Mouse (Mus musculus) kidney, embryonic 16.5 days (tissue): ENCODE measurements around the gene Sult4a1. TPM values are rescaled to one million over a fixed set of nuclear protein-coding genes. Genes with fewer than 3 reads are reported as not detected.

Source experiments
- ATAC-seq: fragments of 200-750 bp; cut with Nextera tagmentation; 2 replicates; pipeline ENCODE4 v1.8.0; 2017; ENCODE audit warnings: moderate TSS enrichment; ENCODE audit not compliant: low FRiP score, low TSS enrichment
- H3K27ac ChIP-seq: fragments of 300-500 bp; sonication (generic); 2 replicates; pipeline ENCODE4 v1.5.1; 2014; ENCODE audit warnings: low read length
- H3K27me3 ChIP-seq: fragments of 300-500 bp; sonication (generic); 2 replicates; pipeline ENCODE4 v1.6.1; 2014; ENCODE audit warnings: low read length, control low read depth, mixed read lengths; ENCODE audit not compliant: insufficient read depth
- H3K36me3 ChIP-seq: fragments of 300-500 bp; sonication (generic); 2 replicates; pipeline ENCODE4 v1.6.1; 2014; ENCODE audit warnings: low read length, control low read depth, mixed read lengths; ENCODE audit not compliant: insufficient read depth
- H3K4me1 ChIP-seq: fragments of 300-500 bp; sonication (generic); 2 replicates; pipeline ENCODE4 v1.6.1; 2014; ENCODE audit warnings: low read length, control low read depth, mixed read lengths; ENCODE audit not compliant: insufficient read depth
- H3K4me2 ChIP-seq: fragments of 300-500 bp; sonication (generic); replicated peaks from 2 replicates; pipeline ENCODE4 v1.6.1; 2014; ENCODE audit warnings: low read depth, low read length
- H3K4me3 ChIP-seq: fragments of 300-500 bp; sonication (generic); 2 replicates; pipeline ENCODE4 v1.5.1; 2014; ENCODE audit warnings: mild to moderate bottlenecking, low read length
- H3K9ac ChIP-seq: fragments of 300-500 bp; sonication (generic); replicated peaks from 2 replicates; pipeline ENCODE4 v1.6.1; 2014; ENCODE audit warnings: low read length
- H3K9me3 ChIP-seq: fragments of 300-500 bp; sonication (generic); 2 replicates; pipeline ENCODE4 v1.6.1; 2016; ENCODE audit warnings: low read length, control low read depth
- WGBS: fragments of 180-500 bp; shearing (Covaris S2); extraction: QIAGEN DNeasy Blood & Tissue Kit; methylation state at CpG from one replicate; pipeline ENCODE4 v1.1.7; 2014; 5-methylcytosine and 5-hydroxymethylcytosine counted together
- polyA plus RNA-seq: library from polyadenylated mRNA; unstranded; fragments of >200 nt; fragmentation: Nextera tagmentation; extraction: Ambion mirVana; gene quantifications from 2 replicates; pipeline ENCODE4 v1.2.1, GENCODE M21; 2015

Sult4a1 gene
- polyA plus RNA-seq, 1 experiment from 2014 or later, result 0.65 TPM

- no peak overlapping the region for H3K4me2 ChIP-seq
- no peak for ATAC-seq
- no peak overlapping the region for H3K27ac ChIP-seq
- H3K27me3 ChIP-seq, result 0 out of 2 replicates have a peak, but pooled peaks cover 8% of the 10 kb centered on the region
- 84% methylated on average over 6 of the region's 6 CpGs for WGBS
- H3K4me3 ChIP-seq, result no peak overlapping the region
- H3K9ac ChIP-seq, result no peak overlapping the region
- H3K4me1 ChIP-seq, result no peaks in the 10 kb centered on the region
- no peaks in the 10 kb centered on the region for H3K36me3 ChIP-seq
- no peaks in the 10 kb centered on the region for H3K9me3 ChIP-seq
Observed at GRCm38 (mm10) chr15:84058841-84059240, 46.7 kb downstream of the Sult4a1 start.

- H3K36me3 ChIP-seq, result no peaks in the 10 kb centered on the region
- H3K27ac ChIP-seq, result no peak overlapping the region
- no peak for ATAC-seq
- no peaks in the 10 kb centered on the region for H3K9me3 ChIP-seq
- WGBS, result 61% methylated on average over 5 of the region's 5 CpGs
- H3K9ac ChIP-seq, result no peak overlapping the region
- no peaks in the 10 kb centered on the region for H3K4me1 ChIP-seq
- H3K27me3 ChIP-seq, result 0 out of 2 replicates have a peak, but pooled peaks cover 5% of the 10 kb centered on the region
- H3K4me2 ChIP-seq, result no peak overlapping the region
- no peak overlapping the region for H3K4me3 ChIP-seq
Observed at GRCm38 (mm10) chr15:84056083-84056482, 49.5 kb downstream of the Sult4a1 start.

- WGBS, result 42% methylated on average over 9 of the region's 9 CpGs
- no peak for ATAC-seq
- no peak overlapping the region for H3K9ac ChIP-seq
Observed at GRCm38 (mm10) chr15:84053859-84054258, 51.7 kb downstream of the Sult4a1 start.

GRCm38 (mm10) chr15:84053240-84053639 is 52.3 kb downstream of the Sult4a1 start:
- Histone ChIP-seq H3K4me2 (no peak overlapping the region), H3K9me3 (no peaks in the 10 kb centered on the region), H3K36me3 (no peaks in the 10 kb centered on the region), H3K27ac (no peak overlapping the region), H3K9ac (no peak overlapping the region), H3K27me3 (0 out of 2 replicates have a peak, but pooled peaks cover 5% of the 10 kb centered on the region), H3K4me1 (no peaks in the 10 kb centered on the region), H3K4me3 (no peak overlapping the region)
- no peak for ATAC-seq
- WGBS, result 92% methylated on average over 4 of the region's 4 CpGs

More at GRCm38 (mm10) chr15:84053859-84054258, 51.7 kb downstream of the Sult4a1 start:
- Histone ChIP-seq H3K27ac (no peak overlapping the region), H3K9me3 (no peaks in the 10 kb centered on the region), H3K4me2 (no peak overlapping the region), H3K27me3 (0 out of 2 replicates have a peak, but pooled peaks cover 5% of the 10 kb centered on the region), H3K36me3 (no peaks in the 10 kb centered on the region), H3K4me3 (no peak overlapping the region), H3K4me1 (no peaks in the 10 kb centered on the region)

DNA sequence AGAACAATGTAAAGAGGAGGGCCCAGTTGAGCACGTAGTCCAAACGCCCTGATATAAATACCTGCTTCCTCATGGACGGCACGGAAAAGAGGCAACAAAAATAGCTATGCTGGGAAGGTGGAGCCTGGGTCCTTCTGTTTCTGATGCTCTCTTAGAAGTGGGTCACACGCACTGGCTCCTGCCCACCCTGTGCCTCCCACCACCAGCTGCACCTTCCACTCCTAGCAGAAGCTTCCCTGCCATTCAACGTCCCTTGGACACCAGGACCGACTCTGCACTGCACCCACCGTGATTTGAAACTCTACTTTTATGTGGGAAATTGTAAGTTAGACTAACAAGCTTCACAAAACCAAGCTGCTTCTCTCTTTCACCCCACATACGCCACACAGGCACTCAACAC is 53.2 kb downstream of the Sult4a1 start:
- Histone ChIP-seq H3K36me3 (no peaks in the 10 kb centered on the region), H3K27me3 (0 out of 2 replicates have a peak, but pooled peaks cover 5% of the 10 kb centered on the region), H3K9ac (no peak overlapping the region), H3K4me3 (no peak overlapping the region), H3K4me1 (no peaks in the 10 kb centered on the region), H3K4me2 (no peak overlapping the region), H3K27ac (no peak overlapping the region), H3K9me3 (no peaks in the 10 kb centered on the region)
- no peak for ATAC-seq
- 78% methylated on average over 9 of the region's 9 CpGs for WGBS

DNA sequence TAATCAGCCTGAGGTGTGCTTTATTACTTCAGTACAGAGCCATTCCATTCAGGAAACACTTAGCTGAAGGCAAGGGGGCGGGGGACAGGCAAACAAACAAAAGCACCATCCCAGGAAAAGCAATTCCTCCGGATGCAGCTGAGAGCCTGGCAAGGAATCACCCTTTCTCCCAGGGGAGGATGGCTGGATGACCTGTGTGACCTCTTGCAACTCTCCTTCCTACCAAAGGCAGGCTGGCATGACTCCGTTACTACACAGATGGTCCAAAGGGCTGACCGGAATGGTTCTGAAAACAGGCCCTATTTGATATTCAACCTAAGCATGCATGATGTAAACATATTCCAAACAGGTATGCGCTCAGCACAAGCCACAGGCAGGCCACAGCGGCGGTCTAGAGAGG is 56.0 kb downstream of the Sult4a1 start:
- H3K36me3 ChIP-seq, result no peaks in the 10 kb centered on the region
- H3K9ac ChIP-seq, result no peak overlapping the region
- no peak for ATAC-seq
- H3K9me3 ChIP-seq, result peaks cover 7% of the 10 kb centered on the region; the same call in 1 of the 2 replicates
- H3K4me3 ChIP-seq, result no peak overlapping the region
- H3K27ac ChIP-seq, result no peak overlapping the region
- no peaks in the 10 kb centered on the region for H3K4me1 ChIP-seq
- no peak overlapping the region for H3K4me2 ChIP-seq
- WGBS, result 45% methylated on average over 7 of the region's 7 CpGs
- 0 out of 2 replicates have a peak, but pooled peaks cover 5% of the 10 kb centered on the region for H3K27me3 ChIP-seq

DNA sequence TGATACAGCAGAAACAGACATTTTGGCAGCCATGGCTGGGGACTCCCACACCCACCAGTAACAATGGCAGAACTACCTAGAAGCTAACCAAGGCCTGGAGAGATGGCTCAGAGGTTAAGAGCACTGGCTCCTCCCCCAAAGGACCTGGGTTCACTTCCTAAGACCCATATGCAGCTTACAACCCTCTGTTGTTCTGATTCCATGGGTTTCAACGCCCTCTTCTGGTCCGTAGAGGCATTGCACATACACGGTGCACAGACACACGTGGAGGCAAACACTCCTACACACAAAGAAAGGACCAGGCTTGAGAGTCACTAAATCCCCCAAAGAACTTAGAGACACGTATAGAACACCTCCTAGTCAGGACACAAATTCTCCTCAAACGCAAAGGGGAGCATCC is 60.0 kb downstream of the Sult4a1 start:
- no peak overlapping the region for H3K27ac ChIP-seq
- H3K4me3 ChIP-seq, result no peak overlapping the region
- no peak overlapping the region for H3K4me2 ChIP-seq
- no peak overlapping the region for H3K9ac ChIP-seq
- no peaks in the 10 kb centered on the region for H3K27me3 ChIP-seq
- peaks cover 13% of the 10 kb centered on the region; the same call in 1 of the 2 replicates for H3K9me3 ChIP-seq
- no peaks in the 10 kb centered on the region for H3K4me1 ChIP-seq
- 92% methylated on average over 6 of the region's 6 CpGs for WGBS
- ATAC-seq, result no peak
- no peaks in the 10 kb centered on the region for H3K36me3 ChIP-seq

DNA sequence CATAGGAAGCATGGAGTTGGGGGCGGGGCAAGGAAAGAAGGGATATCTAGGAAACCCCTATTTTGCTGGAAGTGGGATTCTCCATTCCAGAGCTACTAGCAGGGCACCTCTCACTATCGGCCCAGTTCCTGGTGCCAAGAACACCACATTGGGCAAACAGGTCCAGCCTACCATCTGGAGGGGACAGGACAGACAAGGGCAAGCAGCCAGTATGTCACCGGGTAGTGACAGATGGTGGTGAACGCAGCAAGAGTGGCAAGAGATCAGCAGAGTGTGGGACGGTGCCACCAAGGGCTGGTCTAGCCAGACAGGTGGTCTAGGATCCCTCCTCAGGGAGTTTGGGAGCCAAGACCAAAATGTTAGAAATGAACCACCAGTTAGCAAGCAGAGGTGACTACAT is 68.5 kb downstream of the Sult4a1 start:
- Histone ChIP-seq H3K9me3 (no peaks in the 10 kb centered on the region), H3K4me3 (no peak overlapping the region), H3K9ac (no peak overlapping the region), H3K36me3 (no peaks in the 10 kb centered on the region), H3K27ac (no peak overlapping the region), H3K27me3 (no peaks in the 10 kb centered on the region), H3K4me1 (no peaks in the 10 kb centered on the region), H3K4me2 (no peak overlapping the region)
- no peak for ATAC-seq
- 81% methylated on average over 5 of the region's 5 CpGs for WGBS

Other genes with a start within 250 kb of the Sult4a1 start
- 0.16 and 0.17 TPM in 2 replicates for gene Efcab6, start 40.4 kb downstream of the Sult4a1 start, polyA plus RNA-seq
- not detected in 2 replicates for gene Pnpla5, start 17.4 kb upstream of the Sult4a1 start, polyA plus RNA-seq
- gene Pnpla3, start 62.1 kb upstream of the Sult4a1 start, polyA plus RNA-seq, result 0.53 and 1.1 TPM in 2 replicates
- 136 and 143 TPM in 2 replicates for gene Samm50, start 86.5 kb upstream of the Sult4a1 start, polyA plus RNA-seq
- 3.1 and 3.5 TPM in 2 replicates for gene Parvb, start 126.3 kb upstream of the Sult4a1 start, polyA plus RNA-seq
- gene Parvg, start 218.3 kb upstream of the Sult4a1 start, polyA plus RNA-seq, result 1.6 and 2.1 TPM in 2 replicates